Mouse (Mus musculus): ENCODE measurements around the gene Baz1b.
A peak's percentile ranks its signal among the peaks of the same experiment; 100 is the strongest.

The Baz1b gene

DNA sequence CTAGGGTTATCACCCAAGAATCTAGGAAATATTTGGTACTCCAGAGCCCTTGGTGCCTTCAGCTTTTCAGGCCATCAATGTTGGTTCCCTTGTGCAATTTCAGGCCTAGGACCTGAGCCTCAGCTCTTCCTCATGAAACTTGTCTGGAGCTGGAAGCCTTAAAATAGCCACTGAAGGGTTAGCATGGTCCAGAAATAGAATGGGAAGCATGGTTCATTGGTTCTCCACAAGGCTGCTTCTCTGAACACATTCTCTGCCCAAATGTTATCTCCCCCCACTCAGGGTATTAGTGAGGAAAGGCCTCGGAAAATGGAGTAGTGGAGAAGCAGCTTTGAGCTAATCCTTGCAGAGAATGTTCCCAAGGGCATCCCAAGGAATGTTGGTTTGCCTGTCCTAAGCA, 54.4 kb downstream of the Baz1b start:
- no peak for DNase-seq

DNA sequence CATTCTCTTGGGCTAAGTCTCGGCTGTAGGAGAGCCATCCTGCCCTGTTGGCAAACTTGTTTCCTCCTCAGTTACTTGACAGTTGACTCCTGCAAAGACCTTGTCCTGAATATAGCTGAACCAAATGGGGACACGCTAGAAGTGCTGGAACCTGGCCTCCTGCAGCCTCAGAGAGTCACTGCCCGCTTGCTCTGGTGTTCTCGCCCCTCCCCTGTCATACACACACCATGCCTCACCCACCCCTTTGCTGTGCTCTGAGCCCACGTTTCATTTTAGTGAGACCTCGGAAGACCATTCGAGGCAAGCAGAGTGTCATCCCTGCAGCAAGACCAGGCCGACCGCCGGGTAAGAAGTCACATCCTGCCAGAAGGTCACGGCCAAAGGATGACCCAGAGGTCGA, 55.1 kb downstream of the Baz1b start:
- DNase-seq: no peak

DNA sequence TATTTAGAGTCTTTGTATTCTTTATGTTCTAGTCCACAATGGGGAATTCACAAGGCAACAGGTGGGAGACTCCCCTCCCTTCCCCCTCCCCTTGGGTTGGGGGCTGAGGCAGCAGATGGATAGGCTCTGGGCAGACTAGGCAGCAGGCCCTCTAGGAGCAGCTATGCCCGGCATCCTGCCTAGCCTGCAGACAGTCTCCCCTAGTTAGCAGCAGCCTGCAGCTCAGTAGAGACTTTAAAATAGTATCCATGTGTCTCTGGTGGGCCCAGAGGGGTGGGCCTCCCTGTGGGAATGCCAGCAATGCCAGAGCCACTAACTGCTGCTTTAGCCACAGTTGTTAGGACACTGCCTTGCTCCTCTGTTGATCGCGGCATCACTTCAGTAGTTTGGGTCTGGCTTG, 55.5 kb downstream of the Baz1b start:
- DNase-seq: no peak

- DNase-seq: no peak
Observed at GRCm38 (mm10) chr5:135243166-135243565, 56.1 kb downstream of the Baz1b start.

- no peak for DNase-seq
Observed at GRCm38 (mm10) chr5:135246531-135246930, 59.5 kb downstream of the Baz1b start.

GRCm38 (mm10) chr5:135247337-135247736, 60.3 kb downstream of the Baz1b start:
- DNase-seq: no peak

GRCm38 (mm10) chr5:135248956-135249676, 62.1 kb downstream of the Baz1b start:
- DNase-seq: no peak

- DNase-seq: no peak
Observed at GRCm38 (mm10) chr5:135250186-135251078, 63.4 kb downstream of the Baz1b start.

GRCm38 (mm10) chr5:135251079-135251454, 64.0 kb downstream of the Baz1b start, which contains the start of gene Fzd9:
Fzd9 (minus strand) TSS chr5:135251230.
- peak; percentile 80 for DNase-seq

- DNase-seq: no peak
Observed at GRCm38 (mm10) chr5:135253741-135254401, 66.8 kb downstream of the Baz1b start.

DNA sequence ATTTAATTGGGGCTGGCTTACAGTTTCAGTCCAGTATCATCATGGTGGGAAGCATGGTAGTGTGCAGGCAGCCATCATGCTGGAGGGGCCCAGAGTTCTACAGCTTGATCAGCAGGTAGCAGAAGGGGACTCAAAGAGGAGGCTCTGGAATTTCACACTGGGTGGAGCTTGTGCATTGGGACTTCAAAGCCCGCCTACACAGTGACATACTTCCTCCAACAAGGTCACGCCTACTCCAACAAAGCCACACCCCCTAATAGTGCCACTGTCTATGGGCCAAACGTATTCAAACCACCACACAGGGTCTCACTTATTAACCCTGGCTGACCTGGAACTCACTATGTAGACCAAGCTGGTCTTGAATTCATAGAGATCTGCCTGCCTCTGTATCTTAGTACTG, 69.1 kb downstream of the Baz1b start:
- no peak for DNase-seq

DNA sequence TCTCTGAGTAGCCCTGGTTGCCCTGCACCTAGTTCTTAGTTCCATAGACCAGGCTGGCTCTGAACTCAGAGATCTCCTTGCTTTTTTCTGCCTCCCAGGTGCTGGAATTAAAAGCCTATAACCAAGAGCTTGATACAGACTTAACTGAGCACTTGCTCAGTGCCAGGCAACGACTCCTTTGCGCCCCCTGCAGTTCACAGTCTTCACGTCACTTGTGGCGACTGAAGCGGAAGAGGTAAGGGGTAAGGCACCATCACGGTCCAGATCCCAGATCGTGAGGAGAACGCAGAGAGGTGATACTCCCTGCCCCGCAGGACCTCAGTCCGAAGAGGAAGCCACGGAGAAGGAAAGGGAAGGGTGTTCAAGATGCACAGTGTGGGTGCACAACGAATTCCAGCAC, 70.5 kb downstream of the Baz1b start:
- no peak for DNase-seq

DNA sequence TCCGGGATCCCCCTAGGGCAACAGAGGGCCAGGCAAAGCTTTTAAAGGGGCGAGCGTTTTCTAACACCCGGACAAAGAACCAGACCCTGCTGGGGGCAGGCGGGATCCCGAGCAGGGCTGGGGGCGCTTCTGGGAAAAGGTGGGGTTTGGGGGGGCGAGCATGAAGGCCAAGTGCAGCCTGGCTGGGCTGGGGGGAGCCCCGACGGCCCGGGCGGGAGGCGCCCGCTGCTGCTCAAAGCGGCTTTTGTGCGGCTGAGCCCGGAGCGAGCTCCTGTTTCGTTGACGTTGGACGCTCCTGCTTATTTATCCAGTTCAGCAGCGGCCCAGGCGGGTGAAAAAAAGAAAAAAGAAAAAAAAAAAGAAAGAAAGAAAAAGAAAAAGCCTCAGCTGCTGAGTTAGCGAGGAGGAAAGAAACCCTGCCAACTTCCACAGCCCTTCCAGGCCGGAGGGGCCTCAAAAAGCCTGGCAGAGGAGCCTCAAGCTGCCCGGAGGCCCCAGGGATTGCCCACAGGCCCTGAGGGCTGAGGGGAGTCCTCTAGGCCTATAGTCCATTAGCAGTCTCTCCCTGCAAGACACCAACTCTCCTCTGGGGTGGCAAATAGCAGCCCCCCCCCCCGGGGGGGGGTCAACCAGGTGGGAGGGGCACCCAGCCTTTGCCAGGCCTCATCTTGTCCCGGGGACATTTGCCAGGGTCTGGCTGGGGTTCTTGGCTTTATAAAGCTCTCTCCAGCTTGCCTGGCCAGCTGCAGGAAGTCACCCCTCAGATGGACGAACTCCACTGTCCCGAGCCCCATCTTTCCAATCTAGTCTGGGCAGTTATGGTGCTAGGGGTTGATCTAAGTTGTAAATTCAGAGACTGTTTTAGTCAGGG, 71.5 kb downstream of the Baz1b start:
- no peak for DNase-seq

- peak; percentile 22 for DNase-seq
Observed at GRCm38 (mm10) chr5:135263866-135264503, 76.9 kb downstream of the Baz1b start.

GRCm38 (mm10) chr5:135264548-135264947, 77.5 kb downstream of the Baz1b start:
- DNase-seq: no peak

- DNase-seq: no peak
Observed at GRCm38 (mm10) chr5:135269451-135269850, 82.4 kb downstream of the Baz1b start.

- no peak for DNase-seq
Observed at GRCm38 (mm10) chr5:135270361-135270760, 83.3 kb downstream of the Baz1b start.

- no peak for DNase-seq
Observed at GRCm38 (mm10) chr5:135271563-135272165, 84.6 kb downstream of the Baz1b start.

DNA sequence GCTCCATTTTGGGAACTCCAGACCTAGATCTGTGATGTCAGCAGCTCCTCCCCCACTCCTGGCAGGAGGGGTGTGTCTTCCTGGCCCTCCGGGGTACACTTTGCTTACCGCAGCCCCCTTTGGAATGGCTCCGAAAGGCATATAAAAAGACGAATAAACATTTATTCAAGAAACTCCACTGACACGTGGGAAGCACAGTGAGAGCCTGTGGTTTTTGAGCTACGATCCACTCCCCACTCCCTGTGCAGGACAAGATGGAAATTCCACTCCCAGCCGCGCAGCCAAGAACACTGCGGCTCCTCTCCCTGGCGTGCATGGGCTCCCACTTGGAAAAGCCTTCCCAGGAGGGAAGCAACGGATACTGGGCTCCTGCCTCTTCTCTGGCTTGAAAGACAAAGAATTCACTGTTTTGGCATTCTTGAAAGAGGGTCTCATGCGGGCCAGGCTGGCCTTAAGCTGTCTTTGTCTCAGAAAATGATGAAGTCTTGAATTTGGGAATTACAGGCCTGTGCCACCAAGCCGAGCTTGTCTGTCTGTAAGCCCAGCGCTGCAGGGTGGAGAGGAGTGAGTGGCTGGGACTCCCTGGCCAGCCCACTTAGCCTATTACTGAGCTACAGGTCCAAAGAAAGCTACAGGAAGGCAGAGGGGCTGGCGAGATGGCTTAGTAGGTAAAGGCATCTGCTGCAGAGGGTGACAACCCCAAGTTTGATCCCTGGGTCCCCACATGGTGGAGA, 87.8 kb downstream of the Baz1b start:
- DNase-seq: no peak

DNA sequence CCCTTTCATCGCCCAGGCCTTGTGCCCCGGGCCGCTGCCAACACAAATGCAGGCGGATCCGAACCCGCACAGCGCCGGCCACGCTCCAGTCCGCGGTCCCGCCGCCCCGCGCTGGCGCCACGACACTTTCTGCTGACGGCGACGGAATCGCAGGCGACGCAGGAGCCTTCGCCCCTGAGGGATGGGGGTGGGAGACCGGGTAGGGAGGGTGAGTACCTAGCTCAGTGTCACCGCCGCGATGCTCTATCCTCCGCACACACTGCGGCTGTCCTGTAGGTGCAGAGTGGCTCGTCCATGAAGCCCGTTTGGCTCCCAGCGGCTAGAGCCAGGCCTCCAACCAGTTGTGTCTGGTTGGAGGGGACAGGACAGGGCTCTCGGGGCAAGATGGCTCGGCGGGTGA, 89.5 kb downstream of the Baz1b start:
- DNase-seq: no peak

DNA sequence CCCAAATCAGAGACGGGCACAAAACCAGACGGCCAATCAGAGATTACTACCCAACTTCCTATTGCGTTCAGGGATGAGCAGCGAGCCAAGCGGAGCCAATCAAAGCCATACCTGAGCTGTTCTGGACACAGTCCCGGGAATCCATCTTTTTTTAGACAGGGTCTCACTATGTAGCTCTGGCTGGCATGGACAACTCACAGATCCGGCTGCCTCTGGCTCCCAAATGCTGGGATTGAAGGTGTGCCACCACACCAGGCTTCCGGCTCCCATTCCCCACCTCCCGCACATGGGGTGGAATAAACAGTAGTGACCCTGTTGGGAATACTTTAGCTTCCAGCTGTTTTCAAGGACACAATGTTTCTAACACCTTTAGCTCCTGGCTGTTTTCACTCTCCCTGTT, 93.2 kb downstream of the Baz1b start:
- no peak for DNase-seq
